ENCODE assay signal across 13 mouse cellular contexts in genomic region chr7:114060445-114060844, GRCm38 (mm10).
"Had no signal": no experiment of that assay in that cellular context is flagged by ENCODE, and none has a peak within 500 bp of the region (broad histone marks: within the 10 kb centered on the region; RNA-seq: fewer than 3 reads in every experiment).

No protein-coding gene starts in this region.

- H3K9me3 ChIP-seq: limb, embryonic 13.5 days; liver, embryonic 15.5 days; midbrain, embryonic 10.5 days; neural tube, embryonic 12.5 days had no signal

- H3K4me2 ChIP-seq: limb, embryonic 13.5 days; liver, embryonic 15.5 days; neural tube, embryonic 12.5 days had no signal

- H3K4me1 ChIP-seq: liver, embryonic 15.5 days; neural tube, embryonic 12.5 days had no signal

- H3K36me3 ChIP-seq: limb, embryonic 13.5 days had no signal

- H3K27ac ChIP-seq: limb, embryonic 13.5 days; liver, embryonic 15.5 days; midbrain, embryonic 10.5 days; neural tube, embryonic 12.5 days had no signal

- H3K4me3 ChIP-seq: limb, embryonic 13.5 days; liver, embryonic 15.5 days; midbrain, embryonic 10.5 days; neural tube, embryonic 12.5 days had no signal

- H3K27me3 ChIP-seq: limb, embryonic 13.5 days; liver, embryonic 15.5 days; neural tube, embryonic 12.5 days had no signal

- H3K9ac ChIP-seq: limb, embryonic 13.5 days; liver, embryonic 15.5 days; neural tube, embryonic 12.5 days had no signal

- DNase-seq: kidney, postnatal 10 days; kidney, postnatal 4 days; lung, adult 2 months; lung, postnatal 4 days; midbrain, embryonic 14.5 days; spleen, adult 18-20 months; thymus, adult 18-20 months; thymus, postnatal 14 days had no signal

- ATAC-seq: lung, postnatal 0 days had no signal
